Mouse (Mus musculus): ENCODE results near the gene Kcna7.

The Kcna7 gene

GRCm38 (mm10) chr7:45419859-45420614 is 14.6 kb downstream of the Kcna7 start:
- in situ Hi-C loops (cut with MboI, MseI) = no loop called here

- in situ Hi-C loops (cut with MboI, MseI) = no loop called here
Measured at GRCm38 (mm10) chr7:45420615-45420919, 15.1 kb downstream of the Kcna7 start, which contains the start of gene Lhb. Lhb (plus strand) TSS chr7:45420820.

GRCm38 (mm10) chr7:45421194-45421593 is 15.7 kb downstream of the Kcna7 start:
- in situ Hi-C loops (cut with MboI, MseI) = no loop called here

GRCm38 (mm10) chr7:45426556-45426955 is 21.1 kb downstream of the Kcna7 start:
- in situ Hi-C loops (cut with MboI, MseI) = no loop called here

GRCm38 (mm10) chr7:45433835-45434202 is 28.4 kb downstream of the Kcna7 start:
- in situ Hi-C loops (cut with MboI, MseI) = loop anchor here (10.0 kb wide), 1 partner anchor 381 kb away; the partner anchor contains the start of gene Cyth2

- in situ Hi-C loops (cut with MboI, MseI) = loop anchor here (10.0 kb wide), 1 partner anchor 380 kb away; the partner anchor contains the start of gene Cyth2
Measured at GRCm38 (mm10) chr7:45434203-45435015, 29.0 kb downstream of the Kcna7 start, which contains the start of gene Gys1. Gys1 (plus strand) TSS chr7:45434844.

GRCm38 (mm10) chr7:45435038-45435437 is 29.6 kb downstream of the Kcna7 start:
- in situ Hi-C loops (cut with MboI, MseI) = loop anchor here (10.0 kb wide), 1 partner anchor 380 kb away; the partner anchor contains the start of gene Cyth2

- in situ Hi-C loops (cut with MboI, MseI) = loop anchor here (10.0 kb wide), 1 partner anchor 378 kb away; the partner anchor contains the start of gene Cyth2
Measured at GRCm38 (mm10) chr7:45436444-45436843, 31.0 kb downstream of the Kcna7 start.

GRCm38 (mm10) chr7:45437046-45437445 is 31.6 kb downstream of the Kcna7 start:
- in situ Hi-C loops (cut with MboI, MseI) = loop anchor here (10.0 kb wide), 1 partner anchor 378 kb away; the partner anchor contains the start of gene Cyth2

GRCm38 (mm10) chr7:45437521-45438276 is 32.2 kb downstream of the Kcna7 start, which contains the start of gene Ruvbl2:
Ruvbl2 (minus strand) TSS chr7:45438096.
- in situ Hi-C loops (cut with MboI, MseI) = loop anchor here (10.0 kb wide), 1 partner anchor 377 kb away; the partner anchor contains the start of gene Cyth2

GRCm38 (mm10) chr7:45443526-45444420 is 38.3 kb downstream of the Kcna7 start:
- in situ Hi-C loops (cut with MboI, MseI) = no loop called here

- in situ Hi-C loops (cut with MboI, MseI) = no loop called here
Measured at GRCm38 (mm10) chr7:45446589-45446988, 41.1 kb downstream of the Kcna7 start.

- in situ Hi-C loops (cut with MboI, MseI) = no loop called here
Measured at GRCm38 (mm10) chr7:45447325-45447990, 42.0 kb downstream of the Kcna7 start.

GRCm38 (mm10) chr7:45449974-45450373 is 44.5 kb downstream of the Kcna7 start:
- in situ Hi-C loops (cut with MboI, MseI) = no loop called here

GRCm38 (mm10) chr7:45451344-45451982 is 46.0 kb downstream of the Kcna7 start:
- in situ Hi-C loops (cut with MboI, MseI) = no loop called here

GRCm38 (mm10) chr7:45454971-45455370 is 49.5 kb downstream of the Kcna7 start:
- in situ Hi-C loops (cut with MboI, MseI) = no loop called here

GRCm38 (mm10) chr7:45455932-45456696 is 50.7 kb downstream of the Kcna7 start:
- in situ Hi-C loops (cut with MboI, MseI) = no loop called here

- in situ Hi-C loops (cut with MboI, MseI) = no loop called here
Measured at GRCm38 (mm10) chr7:45456721-45457203, 51.3 kb downstream of the Kcna7 start.

Measured in regulatory T cell (primary cell).